Mouse (Mus musculus) liver, embryonic 11.5 days (tissue): Measurements from ENCODE around the gene Gpr82. TPM values are rescaled to one million over a fixed set of nuclear protein-coding genes. Genes with fewer than 3 reads are reported as not detected.

Experiments used
- microRNA-seq: library from miRNA; unstranded; fragments of <30 nt; microRNA quantifications from one replicate; pipeline ENCODE4, GENCODE M21; 2017; ENCODE audit warnings: borderline number of aligned reads
- polyA plus RNA-seq: library from polyadenylated mRNA; unstranded; fragments of >200 nt; fragmentation: Nextera tagmentation; extraction: Ambion mirVana; gene quantifications from 2 replicates; pipeline ENCODE4 v1.2.1, GENCODE M21; 2014

Gpr82 gene
- polyA plus RNA-seq, 1 experiment from 2014 or later, result 0.49 TPM

Small RNA genes lying within 50 kb of the gene (microRNA-seq; reads per million reads assigned to microRNA genes)
- not detected for gene Gm25246

Other genes with a start within 250 kb of the Gpr82 start
- gene Nyx, start 195.3 kb upstream of the Gpr82 start, polyA plus RNA-seq, result 0.04 TPM in 1 of 2 replicates, not detected in the other
- 0.47 and 0.67 TPM in 2 replicates for gene Gpr34, start 29.3 kb upstream of the Gpr82 start, polyA plus RNA-seq
- 3.5 TPM in 2 replicates for gene Cask, start 190.0 kb downstream of the Gpr82 start, polyA plus RNA-seq